Mouse (Mus musculus): ENCODE measurements around the gene Gm16867.
"Not testable (repeated sequence)": the region's sequence is repeated elsewhere in the genome, so short reads cannot be mapped to it uniquely, and the experiment has no call there.

Gene Gm16867

GRCm38 (mm10) chr14:69503174-69503573, at the start of gene Gm16867:
TSS of gene Gm16867 (minus strand) at chr14:69503362.
- DNase-seq = not testable (repeated sequence)

GRCm38 (mm10) chr14:69547310-69547709, 44.1 kb upstream of the Gm16867 start:
- not testable (repeated sequence) for DNase-seq

DNA sequence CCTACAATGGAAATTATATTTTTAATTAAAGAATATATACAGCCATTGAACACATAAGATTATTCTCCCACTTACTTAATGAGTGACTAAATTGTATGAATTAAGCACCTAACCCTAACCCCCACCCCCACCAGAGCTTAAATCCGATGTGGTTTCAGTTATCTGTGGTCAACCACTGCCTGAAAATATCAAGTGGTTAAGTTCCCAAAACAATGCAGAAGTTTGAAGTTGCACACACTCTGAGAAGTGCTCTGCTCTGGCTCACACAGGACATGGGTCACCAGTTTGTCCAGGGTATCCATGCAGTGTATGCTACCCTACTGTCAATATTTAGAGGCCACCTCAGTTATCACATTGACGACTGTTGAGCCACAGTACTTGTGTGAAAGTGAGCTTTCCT, 41.9 kb upstream of the Gm16867 start:
- not testable (repeated sequence) for DNase-seq

DNA sequence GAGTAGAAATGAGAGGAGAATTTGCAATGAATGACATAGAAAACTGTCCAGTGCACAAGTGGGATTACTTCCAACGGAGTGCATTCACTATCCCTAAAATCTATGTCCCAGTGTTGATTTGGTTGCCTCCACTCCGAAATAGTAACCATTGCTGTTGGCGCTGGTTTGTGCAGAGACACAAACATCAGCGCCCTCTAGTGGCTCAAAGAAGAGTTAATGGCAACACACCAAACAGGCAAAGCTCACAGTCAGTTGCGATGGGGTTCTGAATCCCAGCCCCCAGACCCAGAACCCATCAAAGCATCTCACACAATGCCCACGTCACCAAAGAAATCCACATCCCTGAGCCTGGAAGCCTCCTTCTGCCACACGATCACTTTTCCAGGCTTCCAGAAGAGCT, 40.9 kb upstream of the Gm16867 start:
- DNase-seq = not testable (repeated sequence)

DNA sequence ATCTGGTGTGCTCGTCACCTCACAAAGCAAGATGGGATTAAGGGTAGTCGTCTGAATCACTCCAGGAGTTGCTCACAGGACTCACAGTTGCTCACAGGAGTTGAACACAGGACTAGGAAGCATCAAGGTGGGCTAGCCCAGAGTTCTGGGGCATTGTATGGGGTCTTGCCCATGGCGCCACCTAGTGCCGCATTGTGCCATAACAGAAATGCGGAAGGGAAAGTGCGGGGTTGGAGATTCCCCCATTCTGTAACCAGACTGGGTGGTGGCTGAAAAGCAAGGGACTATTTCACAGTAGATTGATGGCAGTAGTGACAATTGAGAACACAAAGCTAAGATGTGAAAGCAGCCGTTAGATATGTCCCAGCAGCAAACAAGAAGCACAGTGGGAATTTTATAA, 39.5 kb upstream of the Gm16867 start:
- DNase-seq = not testable (repeated sequence)

GRCm38 (mm10) chr14:69540113-69540512, 37.0 kb upstream of the Gm16867 start:
- not testable (repeated sequence) for DNase-seq

DNA sequence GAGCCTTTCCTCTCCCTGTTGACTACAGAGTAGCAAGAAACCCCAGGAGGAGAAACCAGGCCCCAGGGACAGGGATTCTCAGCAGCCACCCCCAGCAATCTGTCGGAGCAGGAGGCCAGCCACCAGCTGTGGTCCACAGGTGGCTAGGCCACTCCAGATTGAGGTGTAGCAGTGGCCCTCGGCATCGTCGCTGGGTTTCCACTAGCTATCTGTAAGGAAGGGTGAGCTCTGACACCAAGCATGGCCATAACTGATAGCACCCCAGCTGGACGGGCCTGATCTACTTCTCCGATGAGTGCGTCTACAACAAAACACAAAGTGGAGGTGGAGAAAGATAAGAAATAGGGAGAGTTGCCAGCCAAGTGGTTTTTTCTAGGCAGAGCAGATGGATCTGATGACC, 33.4 kb upstream of the Gm16867 start:
- DNase-seq = not testable (repeated sequence)

- DNase-seq = not testable (repeated sequence)
Measured at GRCm38 (mm10) chr14:69526202-69526601, 23.0 kb upstream of the Gm16867 start.

- DNase-seq = not testable (repeated sequence)
Measured at GRCm38 (mm10) chr14:69523001-69523400, 19.8 kb upstream of the Gm16867 start.

- not testable (repeated sequence) for DNase-seq
Measured at GRCm38 (mm10) chr14:69520810-69521209, 17.6 kb upstream of the Gm16867 start.

DNA sequence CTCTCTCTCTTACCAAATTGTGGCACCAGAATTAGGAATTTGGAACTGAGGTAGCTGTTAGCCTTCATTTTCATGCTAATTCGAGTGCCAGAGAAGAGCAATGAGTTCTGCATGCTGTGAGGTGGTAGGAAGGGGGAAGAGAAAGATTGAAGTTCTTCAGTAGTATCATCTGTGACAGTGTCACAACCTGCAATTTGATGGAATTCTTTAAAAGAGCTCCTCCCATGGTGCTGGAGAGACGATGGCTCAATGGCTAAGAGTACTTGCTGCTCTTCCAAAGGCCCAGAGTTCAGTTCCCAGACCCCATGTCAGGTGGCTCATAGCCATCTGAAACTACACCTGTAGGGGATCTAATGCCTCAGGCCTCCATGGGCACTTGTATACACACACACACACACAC, 9.3 kb upstream of the Gm16867 start, which contains the start of gene Gm27179:
TSS of gene Gm27179 (minus strand) at position 101 of the 400 bp plus-strand sequence.
- not testable (repeated sequence) for DNase-seq

DNA sequence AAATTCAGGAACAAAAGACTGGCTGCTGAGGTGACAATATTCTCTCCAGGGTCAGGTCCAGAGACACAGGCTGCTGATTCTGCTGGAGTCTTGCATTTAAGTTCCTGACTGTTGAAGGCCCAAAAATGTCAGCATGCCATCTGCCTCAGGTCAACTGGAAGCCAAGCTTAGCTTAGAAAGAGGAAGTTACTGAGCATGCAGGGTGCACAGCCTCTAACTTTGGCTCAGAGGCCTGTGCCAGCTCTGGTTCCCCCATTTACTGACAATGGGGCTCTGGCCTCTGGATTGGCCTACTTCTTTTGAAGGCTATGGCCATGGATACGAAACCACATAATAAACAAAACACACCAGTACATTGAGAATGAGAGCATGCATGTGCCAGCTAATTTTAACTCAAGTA, 3.8 kb upstream of the Gm16867 start:
- DNase-seq = not testable (repeated sequence)

GRCm38 (mm10) chr14:69502440-69503150, 567 bp downstream of the Gm16867 start:
- not testable (repeated sequence) for DNase-seq

DNA sequence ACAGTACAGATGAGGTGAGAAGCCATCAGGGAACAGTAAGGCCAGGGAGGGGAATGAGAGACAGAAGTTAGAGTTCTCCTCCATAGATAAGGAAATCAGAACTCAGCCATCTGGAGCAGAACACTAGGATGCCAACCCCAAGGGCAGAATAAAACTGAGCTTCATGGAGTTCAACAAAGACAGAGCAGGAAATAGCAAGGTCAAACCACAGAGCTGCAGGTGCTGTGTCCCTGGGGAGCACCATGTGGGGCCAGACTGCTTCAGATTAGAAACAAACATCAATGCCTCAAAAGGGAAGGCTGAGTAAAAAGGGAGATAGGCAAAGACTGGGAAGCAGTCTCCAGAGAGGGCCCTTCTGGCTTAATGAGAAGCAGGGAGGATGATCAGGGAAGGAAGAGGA, 6.9 kb downstream of the Gm16867 start:
- not testable (repeated sequence) for DNase-seq

DNA sequence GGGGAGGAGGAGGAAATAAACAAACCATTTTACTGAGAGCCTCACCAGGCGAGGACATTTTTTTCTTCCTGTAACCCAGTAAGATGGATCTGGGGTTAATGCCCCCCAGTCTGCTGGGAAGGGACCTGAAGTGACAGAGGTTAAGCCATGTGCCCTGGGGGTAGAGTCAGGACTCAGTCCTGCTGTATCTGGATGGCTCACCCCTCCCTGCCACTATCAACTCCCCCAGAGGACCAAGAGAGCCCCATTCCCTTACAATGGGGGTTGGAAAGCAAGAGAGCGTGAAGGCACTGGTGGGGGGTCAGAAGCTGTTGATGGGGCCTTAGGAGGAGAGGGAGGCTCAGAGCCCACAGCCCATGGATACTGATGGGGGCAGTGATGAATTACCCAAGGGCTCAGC, 8.2 kb downstream of the Gm16867 start:
- not testable (repeated sequence) for DNase-seq

DNA sequence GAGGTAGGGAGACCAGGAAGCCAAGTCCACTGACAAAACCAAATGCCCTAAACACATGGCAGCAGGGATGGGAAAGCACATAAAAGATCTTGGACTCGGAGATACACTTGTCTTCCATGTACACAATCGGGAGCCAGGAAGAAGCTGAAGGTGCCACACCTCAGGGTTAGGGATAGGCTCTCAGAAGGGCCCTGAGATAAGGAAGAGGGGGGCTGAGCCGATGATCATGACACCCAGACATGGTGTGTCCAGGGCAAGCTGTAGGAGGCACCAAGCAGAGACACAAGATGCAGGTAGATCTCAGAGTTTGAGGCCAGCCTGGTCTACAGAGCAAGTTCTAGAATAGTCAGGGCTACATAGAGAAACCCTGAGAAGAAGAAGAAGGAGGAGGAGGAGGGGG, 8.6 kb downstream of the Gm16867 start:
- DNase-seq = not testable (repeated sequence)

- DNase-seq = not testable (repeated sequence)
Measured at GRCm38 (mm10) chr14:69488001-69488400, 15.2 kb downstream of the Gm16867 start.

DNA sequence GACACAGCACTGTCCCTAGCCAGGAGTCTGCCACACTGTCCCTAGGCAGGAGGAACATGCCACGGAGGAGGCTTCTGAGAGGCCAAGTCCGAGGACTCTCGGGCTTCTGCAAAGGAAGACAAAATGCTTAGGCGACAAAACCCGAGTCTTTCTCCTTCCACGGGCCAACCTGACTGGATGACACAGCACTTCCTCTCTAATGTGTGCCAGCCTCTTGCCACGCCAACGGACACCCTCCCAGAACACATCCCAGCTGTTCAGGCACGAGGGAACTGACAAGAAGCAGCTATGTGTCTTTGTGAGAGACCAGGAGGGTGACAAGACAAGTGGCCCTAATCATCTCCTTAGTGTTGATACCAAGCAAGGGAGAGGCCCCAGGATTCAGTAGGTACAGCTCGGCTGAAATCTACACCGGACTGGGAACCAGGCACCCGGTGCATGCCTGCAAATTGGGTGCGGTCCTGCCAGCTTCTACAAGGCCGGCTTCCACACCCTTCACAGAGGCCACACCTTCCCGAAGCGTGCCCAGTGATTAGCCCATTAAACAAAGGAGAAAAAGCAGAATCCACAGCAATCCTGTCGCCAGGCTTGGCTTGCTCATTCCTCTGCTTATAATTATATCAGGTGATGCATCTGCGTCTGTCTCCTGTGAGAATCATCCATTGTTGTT, 17.6 kb downstream of the Gm16867 start:
- DNase-seq = not testable (repeated sequence)

DNA sequence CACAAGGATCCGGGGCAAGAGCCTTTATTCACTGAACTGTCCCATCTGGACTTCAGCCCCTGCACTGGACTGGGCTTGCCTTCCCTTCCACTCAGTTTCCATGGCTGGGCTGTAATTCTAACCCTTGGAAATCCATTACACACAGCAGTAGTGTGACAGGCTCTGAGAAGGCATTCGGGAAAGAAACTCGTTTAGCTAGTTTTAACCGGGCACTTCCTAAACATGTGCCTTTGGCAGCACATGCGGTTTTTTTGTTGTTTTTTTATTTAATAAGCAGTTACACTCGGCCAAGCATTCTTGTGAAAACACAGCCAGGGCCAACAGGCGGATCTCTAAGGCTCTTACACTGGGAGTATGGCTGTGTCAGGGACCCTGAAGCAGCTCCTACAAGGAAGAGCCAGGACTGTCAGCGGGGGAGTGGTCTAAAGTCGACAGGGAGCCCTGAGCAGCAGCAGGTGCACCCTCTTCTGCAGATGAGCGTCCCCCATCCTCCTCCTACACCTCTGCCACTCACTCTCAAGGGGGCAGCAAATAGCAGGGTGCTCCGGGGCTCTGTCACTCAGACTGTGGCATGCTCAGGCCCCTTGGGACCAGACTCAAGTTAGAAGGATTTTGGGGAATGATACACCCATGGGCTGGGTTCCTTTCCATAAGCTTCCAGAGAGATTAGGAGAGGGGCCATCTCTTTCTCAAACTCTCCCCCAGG, 29.1 kb downstream of the Gm16867 start:
- DNase-seq = not testable (repeated sequence)

DNA sequence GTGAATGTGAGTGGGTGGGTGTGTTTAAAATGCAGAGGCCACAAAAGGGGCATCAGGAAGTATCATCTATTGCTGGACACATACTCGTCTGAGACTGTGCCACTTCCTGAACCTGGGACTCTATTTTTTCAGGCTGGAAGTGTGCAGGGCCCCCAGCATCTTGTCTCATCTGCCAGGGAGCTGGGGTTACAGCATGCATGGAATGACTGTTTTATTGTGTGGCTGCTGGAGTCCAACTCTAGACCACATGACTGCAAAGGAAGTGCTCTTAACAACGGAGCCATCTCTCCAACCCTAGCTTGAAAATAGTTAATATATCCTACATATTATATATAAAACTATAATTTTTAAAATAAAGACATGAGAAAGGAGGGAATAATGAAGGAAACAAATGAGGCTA, 29.8 kb downstream of the Gm16867 start:
- not testable (repeated sequence) for DNase-seq

- DNase-seq = not testable (repeated sequence)
Measured at GRCm38 (mm10) chr14:69470122-69470708, 32.9 kb downstream of the Gm16867 start.

- DNase-seq = not testable (repeated sequence)
Measured at GRCm38 (mm10) chr14:69467612-69468366, 35.4 kb downstream of the Gm16867 start.
